Mouse (Mus musculus): Measurements from ENCODE around the gene Yy1. TPM values are rescaled to one million over a fixed set of nuclear protein-coding genes. Genes with fewer than 3 reads are reported as not detected.
A peak's percentile ranks its signal among the peaks of the same experiment; 100 is the strongest.

Yy1 gene
- polyA plus RNA-seq, 1 experiment, result 37.8 TPM

DNA sequence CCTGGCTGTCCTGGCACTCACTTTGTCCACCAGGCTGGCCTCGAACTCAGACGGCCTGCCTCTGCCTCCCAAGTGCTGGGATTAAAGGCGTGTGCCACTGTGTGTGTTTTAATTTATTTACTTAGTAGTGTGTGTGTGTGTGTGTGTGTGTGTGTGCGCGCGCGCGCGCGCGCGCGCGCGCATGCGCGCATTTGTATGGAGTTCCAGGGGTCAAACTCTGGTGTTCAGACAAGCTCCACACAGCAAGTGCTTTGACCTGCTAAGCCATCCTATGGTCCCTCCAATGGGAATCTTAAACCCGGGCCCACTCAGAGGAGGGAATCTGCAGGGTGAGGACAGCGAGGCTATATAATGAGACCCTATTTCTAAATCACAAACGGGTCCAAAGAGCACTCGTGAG is 37.6 kb upstream of the Yy1 start:
- no peak for DNase-seq
- WGBS, result 96% methylated on average over 21 of the region's 21 CpGs
- peaks cover 4% of the 10 kb centered on the region; the same call in 1 of the 2 replicates for H3K4me1 ChIP-seq (replicated peaks; ENCODE audit: control insufficient read depth, insufficient read depth, low read length)
- no peak overlapping the region for H3K27ac ChIP-seq (ENCODE audit: control insufficient read depth, insufficient read depth, low read length)
- no peaks in the 10 kb centered on the region for H3K36me3 ChIP-seq (ENCODE audit: control insufficient read depth, insufficient read depth, low read length)
- TF ChIP-seq CTCF (IDR thresholded peaks at IDR 0.05; ENCODE audit: borderline replicate concordance, control insufficient read depth, extremely low read depth, insufficient read depth, low read length, poor library complexity) (no peak), POLR2A (IDR thresholded peaks at IDR 0.05; ENCODE audit: control insufficient read depth, extremely low read depth, insufficient read depth, low read length, poor library complexity) (no peak)
- H3K4me3 ChIP-seq (ENCODE audit: control insufficient read depth, insufficient read depth, low read length), result no peak overlapping the region
- H3K27me3 ChIP-seq (ENCODE audit: control insufficient read depth, insufficient read depth, low read length), result no peaks in the 10 kb centered on the region

DNA sequence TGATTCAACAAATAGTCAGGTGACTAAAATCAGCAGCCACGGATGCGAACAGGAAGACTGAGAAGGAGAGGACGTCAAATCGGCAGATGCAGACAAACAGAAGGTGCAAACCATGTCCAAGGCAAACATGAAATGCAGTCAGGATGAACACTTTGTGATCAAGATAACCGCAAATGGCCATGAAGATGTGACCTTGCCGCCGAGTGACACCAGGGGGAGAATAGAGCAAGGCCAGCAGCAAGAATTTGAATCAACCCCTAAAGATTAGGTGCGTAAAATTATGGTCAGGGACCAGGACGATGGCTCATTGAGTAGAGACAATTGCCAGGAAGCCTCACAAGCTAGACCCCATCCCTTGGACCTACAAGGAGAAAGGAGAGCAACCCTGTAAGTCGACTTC is 36.2 kb upstream of the Yy1 start:
- Histone ChIP-seq H3K27ac (ENCODE audit: control insufficient read depth, insufficient read depth, low read length) (no peak overlapping the region), H3K27me3 (ENCODE audit: control insufficient read depth, insufficient read depth, low read length) (no peaks in the 10 kb centered on the region), H3K4me1 (replicated peaks; ENCODE audit: control insufficient read depth, insufficient read depth, low read length) (peaks cover 11% of the 10 kb centered on the region), H3K4me3 (ENCODE audit: control insufficient read depth, insufficient read depth, low read length) (no peak overlapping the region), H3K36me3 (ENCODE audit: control insufficient read depth, insufficient read depth, low read length) (no peaks in the 10 kb centered on the region)
- TF ChIP-seq POLR2A (IDR thresholded peaks at IDR 0.05; ENCODE audit: control insufficient read depth, extremely low read depth, insufficient read depth, low read length, poor library complexity), result no peak
- TF ChIP-seq CTCF (IDR thresholded peaks at IDR 0.05; ENCODE audit: borderline replicate concordance, control insufficient read depth, extremely low read depth, insufficient read depth, low read length, poor library complexity), result no peak
- no peak for DNase-seq
- 92% methylated on average over 10 of the region's 10 CpGs for WGBS

DNA sequence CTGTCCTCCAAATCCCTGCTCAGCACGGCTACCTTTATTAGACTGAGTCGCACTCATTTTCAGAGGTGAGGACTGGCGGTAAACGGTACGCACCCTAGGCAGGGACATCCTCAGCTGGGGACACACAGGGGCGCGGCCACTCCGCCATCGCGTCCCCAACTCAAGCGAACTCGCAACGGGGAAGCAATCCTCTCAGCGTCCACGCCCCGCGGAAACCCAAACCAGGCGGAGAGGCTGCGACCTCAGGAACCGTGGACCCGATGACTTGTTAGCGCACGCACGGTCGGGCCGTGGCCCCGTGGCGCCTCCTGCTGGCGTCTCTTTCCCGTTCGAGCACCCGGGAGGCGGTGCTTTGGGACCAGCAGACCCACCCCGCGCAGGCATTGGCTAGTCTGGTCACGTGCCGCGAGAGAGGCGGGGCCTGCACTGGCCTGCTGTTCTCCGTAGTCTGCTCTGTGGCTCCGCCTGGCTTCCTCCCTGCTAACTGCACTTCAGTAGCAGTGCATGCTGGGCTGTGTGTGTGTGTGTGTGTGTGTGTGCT is 35.0 kb upstream of the Yy1 start:
- WGBS, result 2% methylated on average over 41 of the region's 41 CpGs
- Histone ChIP-seq H3K4me1 (replicated peaks; ENCODE audit: control insufficient read depth, insufficient read depth, low read length) (peaks cover 16% of the 10 kb centered on the region), H3K27ac (ENCODE audit: control insufficient read depth, insufficient read depth, low read length) (no peak overlapping the region), H3K36me3 (ENCODE audit: control insufficient read depth, insufficient read depth, low read length) (no peaks in the 10 kb centered on the region), H3K4me3 (ENCODE audit: control insufficient read depth, insufficient read depth, low read length) (peak overlapping the region; percentile 57), H3K27me3 (ENCODE audit: control insufficient read depth, insufficient read depth, low read length) (no peaks in the 10 kb centered on the region)
- peak; percentile 99 for DNase-seq
- TF ChIP-seq POLR2A (IDR thresholded peaks at IDR 0.05; ENCODE audit: control insufficient read depth, extremely low read depth, insufficient read depth, low read length, poor library complexity) (peak; percentile 66; the same call in 1 of the 2 replicates), CTCF (IDR thresholded peaks at IDR 0.05; ENCODE audit: borderline replicate concordance, control insufficient read depth, extremely low read depth, insufficient read depth, low read length, poor library complexity) (peak; percentile 97)

DNA sequence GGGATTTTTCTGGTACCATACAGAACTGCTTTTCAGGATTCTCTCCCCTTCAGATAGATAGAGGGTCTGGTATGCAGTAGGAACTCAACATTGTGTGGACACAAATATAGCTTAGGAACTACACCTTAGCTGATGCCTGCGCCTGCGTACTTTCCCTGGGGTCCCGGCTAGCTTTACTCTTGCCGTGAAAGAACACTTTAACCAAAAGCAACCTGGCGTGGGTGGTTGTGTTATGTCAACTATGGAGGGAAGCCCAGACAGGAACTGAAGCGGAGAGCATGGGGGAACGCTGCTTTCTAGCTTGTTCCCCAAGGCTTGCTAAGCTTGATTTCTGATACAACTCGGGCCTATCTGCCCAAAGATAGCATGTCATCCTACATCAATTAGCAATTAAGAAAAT is 34.5 kb upstream of the Yy1 start:
- Histone ChIP-seq H3K27ac (ENCODE audit: control insufficient read depth, insufficient read depth, low read length) (no peak overlapping the region), H3K36me3 (ENCODE audit: control insufficient read depth, insufficient read depth, low read length) (no peaks in the 10 kb centered on the region), H3K27me3 (ENCODE audit: control insufficient read depth, insufficient read depth, low read length) (no peaks in the 10 kb centered on the region), H3K4me1 (replicated peaks; ENCODE audit: control insufficient read depth, insufficient read depth, low read length) (peaks cover 21% of the 10 kb centered on the region), H3K4me3 (ENCODE audit: control insufficient read depth, insufficient read depth, low read length) (no peak overlapping the region)
- no peak for DNase-seq
- 67% methylated on average over 8 of the region's 8 CpGs for WGBS
- TF ChIP-seq POLR2A (IDR thresholded peaks at IDR 0.05; ENCODE audit: control insufficient read depth, extremely low read depth, insufficient read depth, low read length, poor library complexity), result no peak
- no peak for TF ChIP-seq CTCF (IDR thresholded peaks at IDR 0.05; ENCODE audit: borderline replicate concordance, control insufficient read depth, extremely low read depth, insufficient read depth, low read length, poor library complexity)

DNA sequence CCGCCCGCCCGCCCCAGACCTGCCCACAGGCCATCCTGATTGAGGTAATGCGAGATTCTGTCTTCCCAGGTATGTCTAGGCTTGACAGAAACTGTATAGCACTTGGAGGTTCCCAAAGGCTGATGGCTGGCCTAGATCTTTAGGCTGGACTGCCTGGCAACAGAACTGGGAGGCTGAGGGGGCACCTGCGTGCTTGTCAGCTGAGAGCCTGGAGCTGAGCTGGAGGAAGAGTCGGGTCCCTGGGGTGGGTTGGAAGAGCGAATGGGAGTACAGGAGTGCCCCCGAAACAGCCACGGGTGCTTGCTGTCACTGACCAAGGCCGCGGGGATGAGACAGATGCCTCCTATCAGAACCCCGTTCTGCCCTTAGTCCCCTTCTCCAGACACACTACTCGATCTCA is 34.1 kb upstream of the Yy1 start:
- Histone ChIP-seq H3K4me3 (ENCODE audit: control insufficient read depth, insufficient read depth, low read length) (no peak overlapping the region), H3K4me1 (replicated peaks; ENCODE audit: control insufficient read depth, insufficient read depth, low read length) (peaks cover 24% of the 10 kb centered on the region), H3K27ac (ENCODE audit: control insufficient read depth, insufficient read depth, low read length) (no peak overlapping the region), H3K27me3 (ENCODE audit: control insufficient read depth, insufficient read depth, low read length) (no peaks in the 10 kb centered on the region), H3K36me3 (ENCODE audit: control insufficient read depth, insufficient read depth, low read length) (no peaks in the 10 kb centered on the region)
- 94% methylated on average over 13 of the region's 13 CpGs for WGBS
- DNase-seq, result no peak
- TF ChIP-seq POLR2A (IDR thresholded peaks at IDR 0.05; ENCODE audit: control insufficient read depth, extremely low read depth, insufficient read depth, low read length, poor library complexity), result no peak
- TF ChIP-seq CTCF (IDR thresholded peaks at IDR 0.05; ENCODE audit: borderline replicate concordance, control insufficient read depth, extremely low read depth, insufficient read depth, low read length, poor library complexity), result no peak

DNA sequence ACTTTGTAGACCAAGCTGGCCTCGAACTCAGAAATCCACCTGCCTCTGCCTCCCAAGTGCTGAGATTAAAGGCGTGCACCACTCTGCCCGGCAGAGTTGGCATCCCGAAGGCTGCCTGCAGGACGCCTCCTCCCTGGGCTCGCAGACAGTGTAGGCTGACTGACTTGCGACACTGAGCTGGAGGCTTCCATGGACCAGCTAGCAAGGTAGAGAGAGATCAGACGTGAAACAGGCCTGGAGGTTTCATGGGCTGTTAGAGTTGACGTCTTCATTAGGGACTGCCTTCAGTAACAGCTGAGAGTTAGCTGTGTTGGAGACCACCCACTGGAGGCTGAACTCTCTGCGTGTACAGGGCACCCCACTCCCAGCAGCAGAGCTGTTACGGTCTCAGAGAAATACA is 33.5 kb upstream of the Yy1 start:
- no peaks in the 10 kb centered on the region for H3K36me3 ChIP-seq (ENCODE audit: control insufficient read depth, insufficient read depth, low read length)
- TF ChIP-seq CTCF (IDR thresholded peaks at IDR 0.05; ENCODE audit: borderline replicate concordance, control insufficient read depth, extremely low read depth, insufficient read depth, low read length, poor library complexity) (no peak), POLR2A (IDR thresholded peaks at IDR 0.05; ENCODE audit: control insufficient read depth, extremely low read depth, insufficient read depth, low read length, poor library complexity) (no peak)

DNA sequence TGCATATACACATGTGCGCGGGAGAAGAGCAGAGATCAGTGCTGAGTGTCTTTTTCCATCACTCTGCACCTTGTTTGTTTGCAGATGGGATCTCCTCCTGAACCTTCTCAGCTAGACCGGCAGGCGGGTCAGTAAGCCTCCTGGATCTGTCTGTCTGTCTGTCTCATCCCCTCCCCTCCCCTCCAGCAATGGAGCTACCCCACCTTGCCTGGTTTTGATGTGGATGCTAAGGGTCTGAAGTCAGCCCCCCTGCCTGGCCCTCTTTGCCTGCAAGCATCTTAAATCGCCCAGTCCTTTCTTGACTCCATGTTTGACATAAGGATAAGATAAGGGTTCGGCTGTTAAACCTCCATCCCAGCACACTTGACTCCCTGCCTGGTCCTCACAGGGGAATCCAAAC is 32.8 kb upstream of the Yy1 start:
- Histone ChIP-seq H3K4me3 (ENCODE audit: control insufficient read depth, insufficient read depth, low read length) (no peak overlapping the region), H3K27me3 (ENCODE audit: control insufficient read depth, insufficient read depth, low read length) (no peaks in the 10 kb centered on the region), H3K36me3 (ENCODE audit: control insufficient read depth, insufficient read depth, low read length) (no peaks in the 10 kb centered on the region), H3K27ac (ENCODE audit: control insufficient read depth, insufficient read depth, low read length) (no peak overlapping the region), H3K4me1 (replicated peaks; ENCODE audit: control insufficient read depth, insufficient read depth, low read length) (peaks cover 31% of the 10 kb centered on the region)
- peak; percentile 11 for DNase-seq
- WGBS, result 94% methylated on average over 6 of the region's 6 CpGs
- TF ChIP-seq POLR2A (IDR thresholded peaks at IDR 0.05; ENCODE audit: control insufficient read depth, extremely low read depth, insufficient read depth, low read length, poor library complexity) (no peak), CTCF (IDR thresholded peaks at IDR 0.05; ENCODE audit: borderline replicate concordance, control insufficient read depth, extremely low read depth, insufficient read depth, low read length, poor library complexity) (no peak)

More for the DNA sequence above, 33.5 kb upstream of the Yy1 start:
- no peak overlapping the region for H3K4me3 ChIP-seq (ENCODE audit: control insufficient read depth, insufficient read depth, low read length)
- H3K27ac ChIP-seq (ENCODE audit: control insufficient read depth, insufficient read depth, low read length), result no peak overlapping the region
- no peak for DNase-seq
- 96% methylated on average over 11 of the region's 11 CpGs for WGBS
- peaks cover 26% of the 10 kb centered on the region for H3K4me1 ChIP-seq (replicated peaks; ENCODE audit: control insufficient read depth, insufficient read depth, low read length)
- no peaks in the 10 kb centered on the region for H3K27me3 ChIP-seq (ENCODE audit: control insufficient read depth, insufficient read depth, low read length)

Data from thymus, adult 2 months (tissue).